Mouse (Mus musculus) 416B (cell line): ENCODE data around the gene Zfp710.

Source experiments
- DNase-seq: peaks from one replicate; pipeline ENCODE4 v3.0.0; 2011; ENCODE audit warnings: low read depth

The Zfp710 gene

GRCm38 (mm10) chr7:80078792-80079301 lies 54.2 kb downstream of the Zfp710 start:
- DNase-seq, result peak; percentile 94

- DNase-seq, result no peak
Measured at GRCm38 (mm10) chr7:80081586-80082554, 57.3 kb downstream of the Zfp710 start.

DNA sequence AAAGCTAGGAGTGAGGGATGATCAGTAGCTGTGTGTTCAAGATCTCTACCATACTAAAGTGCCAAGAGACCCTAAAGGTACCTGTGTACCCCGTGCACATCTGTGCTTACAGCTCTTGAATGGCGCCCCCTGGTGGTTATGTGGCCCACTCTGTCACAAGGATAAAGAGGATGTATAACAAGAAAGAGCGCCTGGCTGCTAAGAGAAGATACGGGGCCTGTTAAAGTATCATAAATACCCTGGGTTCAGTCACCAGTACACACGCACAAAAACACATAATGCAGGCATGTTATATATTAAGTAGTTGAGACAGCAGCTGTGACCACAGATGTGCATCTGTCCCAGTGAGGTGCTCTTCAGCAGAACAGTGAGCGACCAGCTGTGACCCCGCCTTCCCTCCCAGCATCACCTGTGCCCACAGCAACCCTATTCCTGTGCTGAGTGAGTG lies 59.9 kb downstream of the Zfp710 start:
- DNase-seq, result peak; percentile 80

DNA sequence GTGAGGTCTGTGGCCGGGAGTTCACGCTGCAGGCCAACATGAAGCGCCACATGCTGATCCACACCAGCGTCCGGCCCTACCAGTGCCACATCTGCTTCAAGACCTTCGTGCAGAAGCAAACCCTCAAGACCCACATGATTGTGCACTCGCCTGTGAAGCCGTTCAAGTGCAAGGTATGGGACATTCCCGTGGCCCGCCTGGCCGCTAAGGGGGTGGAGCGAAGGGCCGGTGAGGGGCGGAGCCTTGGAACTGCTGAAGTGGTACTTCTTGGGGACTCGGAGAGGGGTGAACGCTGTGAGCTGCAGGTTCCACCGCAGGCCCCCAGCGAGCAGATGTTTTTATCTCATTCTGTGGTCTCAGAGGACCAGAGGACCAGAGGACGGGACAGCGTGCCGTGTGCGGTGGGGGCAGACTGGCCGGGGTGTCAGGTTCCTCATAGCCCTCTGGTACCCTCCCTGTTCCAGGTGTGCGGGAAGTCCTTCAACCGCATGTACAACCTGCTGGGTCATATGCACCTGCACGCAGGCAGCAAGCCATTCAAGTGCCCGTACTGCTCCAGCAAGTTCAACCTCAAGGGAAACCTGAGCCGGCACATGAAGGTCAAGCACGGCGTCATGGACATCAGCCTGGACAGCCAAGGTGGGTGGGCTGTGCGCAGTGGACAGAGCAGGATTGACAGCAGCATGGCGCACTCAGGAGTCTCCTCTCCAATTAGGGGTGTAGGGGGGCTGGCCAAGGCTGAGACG lies 61.5 kb downstream of the Zfp710 start:
- DNase-seq, result no peak

DNA sequence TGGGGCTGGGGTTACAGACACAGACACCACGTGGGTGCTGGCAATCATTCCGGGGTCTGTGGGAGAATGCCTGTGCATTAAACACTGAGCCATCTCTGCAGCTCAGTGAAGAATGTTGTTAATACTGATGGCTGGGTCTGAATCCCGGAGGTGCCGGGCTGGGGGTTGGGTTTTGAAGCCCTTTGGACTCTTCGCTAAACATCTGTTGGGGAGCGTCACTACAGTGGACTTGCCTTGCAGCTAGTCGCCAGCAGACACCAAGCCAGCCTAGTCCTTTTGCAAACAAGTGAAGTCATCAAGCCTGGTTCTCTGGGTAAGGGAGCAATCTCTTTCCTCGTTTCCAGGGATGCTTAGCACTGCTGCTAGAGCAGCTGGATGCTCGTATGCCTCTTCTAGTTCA lies 63.6 kb downstream of the Zfp710 start:
- no peak for DNase-seq

GRCm38 (mm10) chr7:80090191-80091003 lies 65.8 kb downstream of the Zfp710 start:
- DNase-seq, result no peak

DNA sequence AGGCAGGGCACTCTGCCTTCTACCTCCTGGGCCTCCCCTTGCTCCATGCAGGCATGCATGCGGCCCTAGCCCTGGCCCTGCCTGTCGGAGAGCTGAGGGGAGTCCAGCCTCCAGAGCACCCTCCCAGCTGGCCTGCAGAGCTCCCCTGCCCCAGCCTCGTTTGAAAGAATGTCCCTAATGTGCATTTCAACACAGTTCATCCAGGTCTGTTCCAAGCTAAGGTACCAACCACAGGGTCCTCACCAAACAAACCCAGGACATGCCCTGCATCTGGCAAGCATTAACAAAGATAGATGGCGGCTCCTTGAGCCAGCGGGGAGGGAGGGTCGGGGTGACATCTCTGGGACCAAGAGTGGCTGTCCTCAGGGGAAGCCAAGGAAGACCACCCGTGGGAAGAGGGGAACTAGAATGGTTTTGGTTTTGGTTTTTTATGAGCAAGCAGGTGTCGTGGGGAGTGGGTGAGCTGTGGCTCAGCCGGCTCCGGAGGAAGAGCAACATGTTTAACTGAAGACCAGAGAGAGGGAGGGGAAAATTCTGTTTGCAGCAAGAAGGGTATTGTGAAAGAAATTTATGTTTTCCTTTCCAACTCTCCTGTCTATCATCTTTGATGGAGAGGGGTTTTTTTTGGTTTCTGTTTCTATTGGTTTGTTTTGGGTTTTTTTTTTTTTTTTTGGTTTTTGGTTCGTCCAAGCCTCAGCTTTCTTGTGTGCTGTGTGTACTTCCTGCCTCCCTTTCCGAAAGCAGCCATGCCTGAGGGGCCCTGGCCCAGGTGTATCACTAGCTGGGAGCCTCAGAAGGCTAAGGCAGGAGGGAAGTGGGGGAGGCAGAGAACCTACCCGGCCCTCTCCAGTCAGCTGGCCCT lies 66.6 kb downstream of the Zfp710 start:
- no peak for DNase-seq

DNA sequence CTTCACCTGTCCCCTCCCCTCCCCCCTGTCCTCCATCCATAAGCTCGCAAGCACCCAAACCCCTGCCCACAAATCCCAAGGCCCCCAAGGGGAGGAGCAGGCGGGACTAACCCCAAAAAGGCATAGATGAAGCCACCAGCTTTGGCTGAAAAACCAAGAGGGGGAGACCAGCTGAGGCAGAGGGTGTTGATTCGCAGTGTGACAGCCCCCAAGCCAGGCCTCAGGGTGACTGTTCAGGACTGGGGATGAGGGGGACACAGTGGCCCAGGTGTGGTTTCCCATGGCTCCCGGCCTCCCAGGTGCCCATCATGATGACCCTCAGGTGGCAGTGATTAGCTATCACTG lies 67.2 kb downstream of the Zfp710 start:
- no peak for DNase-seq

DNA sequence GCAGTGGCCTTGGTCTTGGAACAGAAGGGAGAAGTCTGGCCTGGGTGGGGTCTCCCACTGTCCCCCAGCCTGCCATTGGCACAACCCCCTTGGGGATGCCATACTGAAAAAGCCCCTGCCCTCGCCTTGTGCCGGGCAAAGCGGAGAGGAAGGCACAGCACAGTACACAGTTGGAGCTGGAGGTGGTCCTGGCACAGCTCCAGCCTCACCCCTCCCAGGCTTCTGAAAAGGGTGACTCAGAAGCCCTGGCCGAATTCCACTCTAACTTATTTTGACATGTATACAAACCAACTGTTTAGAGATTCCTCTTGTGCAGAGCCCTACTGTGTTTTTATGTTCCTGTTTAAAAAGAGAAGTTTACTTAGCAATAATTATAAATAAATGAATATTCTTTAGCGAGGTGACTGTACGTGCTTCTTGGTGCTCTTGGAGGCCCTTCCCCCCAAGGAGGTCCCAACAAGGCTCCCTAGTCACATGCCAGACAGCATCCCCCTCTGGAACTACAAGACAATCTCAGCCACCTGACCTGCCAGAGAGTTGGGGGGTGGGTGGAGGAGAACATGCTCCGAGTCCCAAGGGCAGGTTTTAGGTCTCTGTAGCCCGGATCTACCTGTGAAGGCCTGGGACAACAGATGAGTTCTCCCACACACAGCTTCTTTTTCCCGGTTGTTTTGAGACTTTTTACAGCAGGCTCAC lies 67.9 kb downstream of the Zfp710 start:
- peak; percentile 54 for DNase-seq

DNA sequence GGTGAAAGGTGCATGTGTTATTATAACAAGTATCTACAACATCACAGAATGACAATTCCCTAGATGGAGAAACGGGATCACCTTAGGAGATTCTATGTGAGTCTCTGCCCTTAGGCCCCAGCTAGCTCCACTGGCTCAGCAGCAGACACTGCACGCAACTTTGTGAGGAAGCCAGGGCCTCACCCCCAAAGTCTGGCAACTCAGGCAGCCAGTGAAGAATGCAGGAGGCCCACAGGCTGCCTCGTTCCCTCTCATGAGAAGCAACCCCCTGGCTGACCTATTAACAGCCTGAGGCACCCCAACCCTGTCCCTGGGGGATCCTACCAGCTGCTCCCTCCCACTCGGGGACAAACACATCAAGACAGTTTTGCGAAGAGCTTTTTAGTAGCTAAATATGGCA lies 69.9 kb downstream of the Zfp710 start:
- no peak for DNase-seq

DNA sequence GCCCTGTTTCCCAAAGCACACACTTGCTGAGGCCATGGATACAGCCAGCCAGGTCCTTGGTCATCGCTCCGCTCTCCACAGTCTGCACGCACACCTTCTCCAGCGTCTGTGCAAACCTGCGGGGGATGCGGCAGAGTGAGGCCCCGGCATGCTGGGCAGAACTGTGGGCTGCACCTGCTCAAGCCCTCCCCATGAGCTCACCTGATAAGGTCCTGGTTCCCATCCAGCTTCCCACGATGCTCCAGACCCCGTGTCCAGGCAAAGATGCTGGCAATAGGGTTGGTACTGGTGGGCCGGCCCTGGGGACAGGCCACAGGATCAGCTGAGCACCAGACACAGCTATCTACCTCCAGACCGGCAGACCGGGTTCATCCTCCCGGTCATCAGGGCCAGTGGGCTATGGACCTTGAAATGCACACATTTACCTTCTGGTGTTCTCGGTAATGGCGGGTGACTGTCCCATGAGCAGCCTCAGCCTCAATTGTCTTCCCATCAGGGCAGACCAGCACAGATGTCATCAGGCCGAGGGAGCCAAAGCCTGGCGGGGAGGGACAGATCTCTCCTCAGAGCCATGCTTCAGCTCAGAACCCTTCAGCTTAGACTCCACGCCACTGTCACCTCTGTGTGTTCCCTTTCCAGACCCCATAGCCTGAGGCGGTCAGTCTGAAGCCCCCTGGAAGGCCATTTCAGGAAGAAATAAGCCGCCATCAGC lies 71.1 kb downstream of the Zfp710 start:
- no peak for DNase-seq

GRCm38 (mm10) chr7:80098389-80098976 lies 73.9 kb downstream of the Zfp710 start:
- no peak for DNase-seq

- DNase-seq, result no peak
Measured at GRCm38 (mm10) chr7:80103335-80103734, 78.7 kb downstream of the Zfp710 start.

- DNase-seq, result no peak
Measured at GRCm38 (mm10) chr7:80105637-80106390, 81.2 kb downstream of the Zfp710 start.

DNA sequence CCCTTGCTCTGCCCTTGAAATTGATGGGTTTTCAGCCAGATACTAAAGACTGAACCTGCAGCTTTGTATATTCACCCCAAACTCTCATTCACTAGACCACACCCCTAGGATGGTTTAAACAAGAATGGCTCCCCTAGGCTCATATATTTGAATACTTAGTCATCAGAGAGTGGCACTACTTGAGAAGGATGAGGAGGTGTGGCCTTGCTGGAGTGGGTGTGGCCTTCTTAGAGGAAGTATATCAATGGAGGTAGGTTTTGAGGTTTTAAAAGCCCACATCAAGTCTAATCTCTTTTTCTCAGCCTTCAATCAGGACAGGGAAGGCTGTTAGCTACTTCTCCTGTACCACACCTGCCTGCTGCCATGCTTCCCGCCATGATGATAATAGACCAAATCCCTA lies 81.8 kb downstream of the Zfp710 start:
- DNase-seq, result peak; percentile 32

DNA sequence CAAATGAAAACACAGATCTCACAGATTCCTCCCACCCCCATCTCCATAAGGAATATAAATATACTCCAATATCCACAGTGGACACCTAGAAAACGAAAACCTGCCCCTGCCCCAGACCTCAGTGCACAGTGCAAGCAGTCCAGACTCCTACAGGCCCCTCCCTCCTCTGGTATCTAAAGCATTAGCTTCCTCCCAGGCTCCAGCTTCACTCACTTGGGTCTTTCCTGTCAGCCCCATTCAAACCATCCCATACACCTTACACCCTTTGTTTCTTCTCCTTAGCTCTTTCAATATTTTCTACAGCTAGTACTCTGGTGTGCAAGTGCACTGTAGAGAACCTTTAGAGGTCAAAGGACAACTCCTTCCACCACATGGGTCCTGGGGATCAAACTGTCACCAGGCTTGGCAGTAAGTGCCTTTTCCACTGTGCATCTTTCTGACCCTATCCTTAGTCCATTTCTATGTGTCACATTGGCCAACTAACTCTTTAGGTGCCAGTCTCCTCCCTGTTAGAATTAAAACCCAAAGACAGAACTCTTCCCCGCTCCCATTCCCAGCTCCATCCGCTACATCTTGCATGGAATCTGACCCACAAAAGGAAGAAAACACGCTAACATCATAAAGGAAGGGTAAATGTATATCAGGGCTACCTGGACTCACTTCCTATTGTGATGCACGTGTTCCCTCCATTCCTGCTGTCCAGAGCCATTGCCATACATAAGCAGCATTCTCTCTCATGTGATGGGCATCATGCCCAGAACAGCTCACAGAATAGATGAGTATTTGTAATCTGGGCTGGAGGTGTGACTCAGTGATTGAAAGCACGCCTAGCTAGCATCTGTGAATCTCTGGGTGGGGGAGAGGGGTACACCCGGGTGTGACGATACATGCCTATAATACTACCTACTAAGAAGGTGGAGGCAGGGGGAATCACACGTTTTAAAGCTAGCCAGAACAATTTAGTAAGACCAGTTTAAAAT lies 86.7 kb downstream of the Zfp710 start:
- DNase-seq, result no peak

DNA sequence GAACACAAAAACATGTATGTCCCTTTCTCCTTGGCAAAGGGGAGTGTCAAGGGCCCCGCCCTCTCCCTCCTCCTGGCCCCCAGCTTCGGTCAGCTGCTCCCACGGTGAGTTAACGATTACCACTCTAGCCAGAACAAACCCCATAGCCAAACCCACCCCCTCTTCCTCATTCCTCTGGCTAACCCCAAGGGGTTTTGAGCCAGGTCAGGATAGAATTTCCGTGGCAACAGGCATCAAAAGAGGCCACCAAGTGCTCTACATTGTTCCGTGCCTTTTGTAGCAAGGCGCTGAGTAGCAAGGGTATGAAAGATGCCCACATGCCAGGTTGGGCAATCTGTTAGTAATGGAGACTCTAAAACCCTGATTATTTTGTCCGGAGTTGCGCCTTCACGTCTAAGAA lies 89.4 kb downstream of the Zfp710 start:
- peak; percentile 23 for DNase-seq
